Mouse (Mus musculus) thymus, adult 2 months (tissue): ENCODE data around the gene Oas1c. TPM values are rescaled to one million over a fixed set of nuclear protein-coding genes. Genes with fewer than 3 reads are reported as not detected.
"Not testable (repeated sequence)": the region's sequence is repeated elsewhere in the genome, so short reads cannot be mapped to it uniquely, and the experiment has no call there.

ENCODE experiments used
- DNase-seq: peaks from one replicate; pipeline ENCODE4 v3.0.0; 2021
- H3K27ac ChIP-seq: fragments of 200-500 bp; 2 replicates; pipeline ENCODE4 v1.5.1; 2012; ENCODE audit warnings: low read length, control low read depth; ENCODE audit not compliant: control insufficient read depth, insufficient read depth
- H3K27me3 ChIP-seq: fragments of 200-500 bp; 2 replicates; pipeline ENCODE4 v1.6.1; 2012; ENCODE audit warnings: mild to moderate bottlenecking, low read length, moderate library complexity, mixed read lengths; ENCODE audit not compliant: control insufficient read depth, insufficient read depth
- H3K36me3 ChIP-seq: fragments of 200-500 bp; 2 replicates; pipeline ENCODE4 v1.6.1; 2012; ENCODE audit warnings: mild to moderate bottlenecking, low read length, moderate library complexity; ENCODE audit not compliant: control insufficient read depth, insufficient read depth
- H3K4me1 ChIP-seq: fragments of 200-500 bp; replicated peaks from 2 replicates; pipeline ENCODE4 v1.6.1; 2012; ENCODE audit warnings: low read length; ENCODE audit not compliant: control insufficient read depth, insufficient read depth
- H3K4me3 ChIP-seq: fragments of 200-500 bp; 2 replicates; pipeline ENCODE4 v1.5.1; 2012; ENCODE audit warnings: mild to moderate bottlenecking, low read length, control low read depth, moderate library complexity; ENCODE audit not compliant: control insufficient read depth, insufficient read depth
- CTCF ChIP-seq: fragments of 200-500 bp; IDR thresholded peaks from 2 replicates; pipeline ENCODE4 v1.5.1; 2012; ENCODE audit warnings: mild to moderate bottlenecking, control low read depth, low read length, moderate library complexity, borderline replicate concordance; ENCODE audit not compliant: control insufficient read depth, poor library complexity, insufficient read depth; ENCODE audit errors: extremely low read depth
- POLR2A ChIP-seq: fragments of 200-500 bp; IDR thresholded peaks from 2 replicates; pipeline ENCODE4 v1.6.1; 2012; ENCODE audit warnings: mild to moderate bottlenecking, low read length, control low read depth, moderate library complexity; ENCODE audit not compliant: control insufficient read depth, poor library complexity, insufficient read depth; ENCODE audit errors: extremely low read depth
- WGBS: fragments of 180-500 bp; shearing (Covaris S2); methylation state at CpG from one replicate; pipeline ENCODE4 v1.1.7; 2018; 5-methylcytosine and 5-hydroxymethylcytosine counted together
- polyA plus RNA-seq: library from polyadenylated mRNA; depleted of rRNA; stranded (reverse); fragments of >200 nt; gene quantifications from 2 replicates; pipeline ENCODE4 v1.2.3, GENCODE M21; 2012

The Oas1c gene
- polyA plus RNA-seq, 1 experiment, result 7.7 TPM

GRCm38 (mm10) chr5:120809171-120809570, 3.1 kb downstream of the Oas1c start:
- Histone ChIP-seq H3K4me3 (no peak overlapping the region), H3K4me1 (peaks cover 13% of the 10 kb centered on the region), H3K27ac (no peak overlapping the region), H3K27me3 (no peaks in the 10 kb centered on the region), H3K36me3 (no peaks in the 10 kb centered on the region)
- TF ChIP-seq CTCF (no peak), POLR2A (no peak)
- no peak for DNase-seq
- WGBS, result 87% methylated on average over 6 of the region's 6 CpGs

DNA sequence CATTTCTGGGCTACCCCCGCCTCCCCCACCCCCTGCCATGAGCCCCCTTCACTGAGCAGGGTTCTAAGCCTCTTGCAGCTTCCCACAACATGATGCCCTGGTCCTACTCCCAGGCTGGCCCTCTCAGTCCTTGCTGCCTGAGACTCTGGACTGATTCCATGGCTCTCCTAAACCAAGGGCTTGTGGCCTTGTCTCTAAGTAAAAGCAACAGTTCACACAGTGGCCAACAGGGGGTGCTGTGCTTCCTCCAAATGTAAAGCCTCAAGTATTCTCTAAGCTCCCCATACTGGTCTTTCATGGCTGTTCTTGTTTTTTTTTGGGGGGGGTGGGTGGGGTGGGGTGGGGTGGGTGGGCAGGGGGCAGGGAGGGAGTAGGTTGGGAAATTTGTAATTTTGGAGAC, 5.9 kb downstream of the Oas1c start:
- WGBS, result 100% methylated on average over 1 of the region's 1 CpGs
- H3K27ac ChIP-seq, result no peak overlapping the region
- no peak overlapping the region for H3K4me3 ChIP-seq
- H3K27me3 ChIP-seq, result no peaks in the 10 kb centered on the region
- no peaks in the 10 kb centered on the region for H3K36me3 ChIP-seq
- TF ChIP-seq POLR2A, result no peak
- 0 out of 2 replicates have a peak, but pooled peaks have one; percentile 40 for TF ChIP-seq CTCF
- no peaks in the 10 kb centered on the region for H3K4me1 ChIP-seq
- DNase-seq, result peak; percentile 65

GRCm38 (mm10) chr5:120803596-120803995, 8.7 kb downstream of the Oas1c start:
- no peak for DNase-seq
- no peaks in the 10 kb centered on the region for H3K36me3 ChIP-seq
- H3K4me3 ChIP-seq, result no peak overlapping the region
- H3K27ac ChIP-seq, result no peak overlapping the region
- TF ChIP-seq POLR2A, result no peak
- no peak for TF ChIP-seq CTCF
- no peaks in the 10 kb centered on the region for H3K4me1 ChIP-seq
- WGBS, result 75% methylated on average over 2 of the region's 2 CpGs
- no peaks in the 10 kb centered on the region for H3K27me3 ChIP-seq

- DNase-seq, H3K27ac ChIP-seq, H3K36me3 ChIP-seq, H3K4me3 ChIP-seq, H3K4me1 ChIP-seq, H3K27me3 ChIP-seq: not testable (repeated sequence)
- WGBS, result 79% methylated on average over 2 of the region's 2 CpGs
Observed at GRCm38 (mm10) chr5:120798943-120799342, 13.4 kb downstream of the Oas1c start.

DNA sequence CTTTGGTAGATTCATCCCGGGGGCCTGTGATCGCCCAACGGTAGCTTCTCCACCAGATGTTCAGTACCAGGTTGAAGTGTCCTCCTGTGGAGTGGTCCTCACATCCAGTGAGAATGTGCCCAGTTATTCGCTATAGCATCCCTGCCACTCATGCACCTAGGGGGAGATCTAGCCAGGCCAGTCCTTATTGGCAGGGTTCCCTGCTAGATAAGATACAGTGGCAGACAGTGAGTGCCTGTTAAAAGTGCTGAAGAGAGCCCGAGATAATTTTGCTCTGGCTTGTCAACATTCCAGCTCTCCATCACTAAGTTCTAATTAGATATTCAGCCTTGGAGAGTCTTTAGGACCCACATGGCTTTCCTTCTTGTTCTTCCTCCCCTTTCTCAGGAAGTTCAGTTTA, 14.2 kb downstream of the Oas1c start:
- not testable (repeated sequence) for H3K27ac ChIP-seq, H3K27me3 ChIP-seq

GRCm38 (mm10) chr5:120795480-120796034, 16.8 kb downstream of the Oas1c start, which contains the start of gene Oas1e:
Gene Oas1e (minus strand): TSS chr5:120795530.
- not testable (repeated sequence) for H3K4me1 ChIP-seq, H3K4me3 ChIP-seq, H3K27ac ChIP-seq, H3K27me3 ChIP-seq, H3K36me3 ChIP-seq, DNase-seq
- WGBS, result 92% methylated on average over 9 of the region's 9 CpGs

More for the DNA sequence above, 14.2 kb downstream of the Oas1c start:
- not testable (repeated sequence) for DNase-seq, H3K4me1 ChIP-seq, H3K36me3 ChIP-seq, H3K4me3 ChIP-seq
- 85% methylated on average over 5 of the region's 5 CpGs for WGBS

GRCm38 (mm10) chr5:120793043-120793442, 19.3 kb downstream of the Oas1c start:
- TF ChIP-seq CTCF (peak; percentile 67; the same call in 1 of the 2 replicates), POLR2A (no peak)
- Histone ChIP-seq H3K27me3 (no peaks in the 10 kb centered on the region), H3K36me3 (no peaks in the 10 kb centered on the region), H3K27ac (no peak overlapping the region), H3K4me3 (no peak overlapping the region), H3K4me1 (no peaks in the 10 kb centered on the region)
- WGBS, result 9% methylated on average over 2 of the region's 2 CpGs
- peak; percentile 47 for DNase-seq
